Mouse (Mus musculus) bone marrow, adult 2 months (tissue): Measurements from ENCODE around the gene Galnt12.

Experiments used
- CTCF ChIP-seq: fragments of 200-500 bp; IDR thresholded peaks from 2 replicates; pipeline ENCODE4 v1.5.1; 2011; ENCODE audit warnings: low read length, control low read depth; ENCODE audit not compliant: control insufficient read depth, insufficient read depth
- POLR2A ChIP-seq: fragments of 200-500 bp; IDR thresholded peaks from 2 replicates; pipeline ENCODE4 v1.6.1; 2011; ENCODE audit warnings: low read depth, mild to moderate bottlenecking, control low read depth, low read length, borderline replicate concordance; ENCODE audit not compliant: control insufficient read depth

DNA sequence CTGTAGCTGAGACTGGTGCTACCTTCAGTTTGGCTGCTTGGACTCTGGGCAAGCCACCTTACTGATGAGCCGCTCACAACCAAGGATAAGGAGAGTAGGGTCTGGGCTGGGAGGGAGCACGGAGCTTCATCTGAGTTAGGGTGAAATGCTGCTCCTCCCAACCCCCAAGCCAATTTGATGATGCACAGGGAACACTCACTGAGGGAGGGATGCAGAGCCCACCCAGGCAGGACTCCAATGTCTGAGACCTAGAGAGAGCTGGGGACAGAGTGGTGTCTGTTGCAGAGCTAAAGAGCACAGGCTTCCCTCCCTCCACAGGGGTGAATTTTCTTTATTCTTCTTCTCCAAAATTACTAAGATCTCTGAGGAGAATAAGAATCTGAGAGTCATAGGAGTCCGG is 40.2 kb downstream of the Galnt12 start:
- no peak for TF ChIP-seq CTCF
- no peak for TF ChIP-seq POLR2A
